ENCODE assay signal across 30 mouse cellular contexts in genomic region chr17:8606695-8607094, GRCm38 (mm10). TPM values are rescaled to one million over a fixed set of nuclear protein-coding genes. Genes with fewer than 3 reads are reported as not detected.
"Had no signal": no experiment of that assay in that cellular context is flagged by ENCODE, and none has a peak within 500 bp of the region (broad histone marks: within the 10 kb centered on the region; RNA-seq: fewer than 3 reads in every experiment).

No protein-coding gene starts in this region.

- H3K27ac ChIP-seq: kidney, postnatal 0 days; layer of hippocampus, adult 2 months; limb, embryonic 10.5 days; limb, embryonic 13.5 days; liver, embryonic 12.5 days; liver, embryonic 15.5 days had no signal

- H3K9ac ChIP-seq: limb, embryonic 13.5 days; liver, embryonic 12.5 days; liver, embryonic 15.5 days had no signal

- H3K9me3 ChIP-seq: limb, embryonic 10.5 days; limb, embryonic 13.5 days; liver, embryonic 12.5 days; liver, embryonic 15.5 days had no signal

- H3K4me2 ChIP-seq: limb, embryonic 13.5 days; liver, embryonic 12.5 days; liver, embryonic 15.5 days; midbrain, embryonic 11.5 days had no signal

- ATAC-seq: liver, embryonic 12.5 days had no signal

- H3K27me3 ChIP-seq: limb, embryonic 13.5 days; liver, embryonic 15.5 days had no signal

- H3K36me3 ChIP-seq: limb, embryonic 10.5 days; limb, embryonic 13.5 days; liver, embryonic 12.5 days; liver, embryonic 15.5 days had no signal

- H3K4me3 ChIP-seq: layer of hippocampus, adult 2 months; limb, embryonic 10.5 days; limb, embryonic 13.5 days; liver, embryonic 12.5 days; liver, embryonic 15.5 days had no signal

- DNase-seq: kidney, adult 2 months; kidney, postnatal 25 days; layer of hippocampus, adult 9-11 months; liver; lung, adult 2 months; lung, postnatal 14 days; lung, postnatal 4 days; midbrain, embryonic 14.5 days; thymus, postnatal 25 days had no signal

- H3K4me1 ChIP-seq: limb, embryonic 10.5 days; limb, embryonic 13.5 days; liver, embryonic 12.5 days; liver, embryonic 15.5 days had no signal

RNA-seq across cellular contexts. Expression of gene Gm17087, which starts 39.9 kb away (rescaled TPM):
- total RNA-seq: layer of hippocampus, adult 2 months; layer of hippocampus, postnatal 25 days; left cerebral cortex, adult 18-20 months; left cerebral cortex, postnatal 25 days; megakaryocyte-erythroid progenitor cell, adult 5-6 weeks; midbrain, postnatal 0 days had no signal
- polyA plus RNA-seq: kidney, adult 2 months; kidney, embryonic 14.5 days; kidney, postnatal 0 days; large intestine, adult 2 months; limb, embryonic 10.5 days; limb, embryonic 13.5 days; liver, embryonic 12.5 days; liver, embryonic 15.5 days; lung, adult 2 months; lung, embryonic 16.5 days; midbrain, embryonic 11.5 days; midbrain, embryonic 14.5 days; midbrain, postnatal 0 days; neural tube, embryonic 11.5 days; neural tube, embryonic 14.5 days; small intestine, adult 2 months; spleen, adult 2 months; stomach, embryonic 14.5 days; thymus, postnatal 0 days had no signal
